In the genomic region with DNA sequence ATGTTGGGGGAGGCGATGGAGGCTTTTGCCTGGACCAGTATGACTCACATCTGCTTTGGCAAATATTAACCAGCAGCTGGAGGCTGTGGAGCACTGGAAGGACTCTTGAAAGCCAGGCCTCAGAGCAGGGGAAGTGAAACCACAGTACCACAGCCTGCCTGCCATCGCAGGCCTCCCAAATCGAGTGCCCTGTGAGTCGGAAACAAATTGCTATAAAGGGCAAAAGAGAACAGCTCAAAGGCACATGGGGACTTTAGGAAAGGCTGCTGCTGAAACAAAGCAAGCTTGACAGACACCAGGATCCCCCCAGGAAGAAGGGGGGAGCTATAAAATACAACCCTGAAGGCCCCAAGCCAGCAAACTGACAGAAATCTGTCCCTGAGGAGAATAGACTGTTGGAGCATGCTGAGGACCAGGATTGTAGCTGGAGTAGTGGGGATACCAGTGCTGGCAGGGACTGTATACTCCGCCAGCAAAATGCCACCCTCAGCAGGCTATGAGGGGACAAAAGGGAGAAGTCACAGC, we compare ENCODE assay signal across 9 mouse cellular contexts. TPM values are rescaled to one million over a fixed set of nuclear protein-coding genes. Genes with fewer than 3 reads are reported as not detected.
A peak's percentile ranks its signal among the peaks of the same experiment; 100 is the strongest.
DNase-seq lines count a peak whose midpoint lies in the region; ATAC-seq lines count a peak whose summit lies in the region.
"Had no signal": no experiment of that assay in that cellular context is flagged by ENCODE, and none has a peak within 500 bp of the region (broad histone marks: within the 10 kb centered on the region; RNA-seq: fewer than 3 reads in every experiment).

No protein-coding gene starts in this region.

- 67% methylated on average over 5 of the region's 5 CpGs for WGBS in heart, embryonic 12.5 days
- WGBS in kidney, embryonic 15.5 days, result 39% methylated on average over 5 of the region's 5 CpGs

- H3K4me1 ChIP-seq in heart, embryonic 12.5 days (replicated peaks), result peaks cover 46% of the 10 kb centered on the region
- peaks cover 51% of the 10 kb centered on the region for H3K4me1 ChIP-seq in kidney, embryonic 15.5 days
- peaks cover 39% of the 10 kb centered on the region for H3K4me1 ChIP-seq in megakaryocyte, embryonic 14.5 days

- peaks cover 29% of the 10 kb centered on the region for H3K36me3 ChIP-seq in heart, embryonic 12.5 days
- H3K36me3 ChIP-seq in kidney, embryonic 15.5 days, result peaks cover 35% of the 10 kb centered on the region
- no peaks in the 10 kb centered on the region for H3K36me3 ChIP-seq in megakaryocyte, embryonic 14.5 days (replicated peaks; ENCODE audit: low read length)

- no peak overlapping the region for H3K4me3 ChIP-seq in heart, embryonic 12.5 days
- H3K4me3 ChIP-seq in kidney, embryonic 15.5 days (replicated peaks), result no peak overlapping the region
- H3K4me3 ChIP-seq in megakaryocyte, embryonic 14.5 days (replicated peaks), result peak overlapping the region; percentile 11

- peak overlapping the region; percentile 74 for H3K27ac ChIP-seq in heart, embryonic 12.5 days (ENCODE audit: poor library complexity, severe bottlenecking)
- peak overlapping the region; percentile 89 for H3K27ac ChIP-seq in kidney, embryonic 15.5 days

- peak; percentile 24 for DNase-seq in adrenal gland, postnatal 14 days
- DNase-seq in adrenal gland, postnatal 25 days, result no peak
- DNase-seq in brain, adult 2 months (ENCODE audit: low read depth, low spot score), result peak; percentile 59
- peak; percentile 43 for DNase-seq in thymus, postnatal 0 days (ENCODE audit: low spot score)
- DNase-seq in embryo, embryonic 11 days, result no peak

- H3K27me3 ChIP-seq in heart, embryonic 12.5 days (replicated peaks), result no peaks in the 10 kb centered on the region
- H3K27me3 ChIP-seq in kidney, embryonic 15.5 days, result no peaks in the 10 kb centered on the region
- peaks cover 2% of the 10 kb centered on the region for H3K27me3 ChIP-seq in megakaryocyte, embryonic 14.5 days (replicated peaks)

- peak overlapping the region; percentile 16; the same call in 1 of the 2 replicates for H3K4me2 ChIP-seq in heart, embryonic 12.5 days
- peak overlapping the region; percentile 7; the same call in 1 of the 2 replicates for H3K4me2 ChIP-seq in kidney, embryonic 15.5 days

- no peak; the same call in 1 of the 2 replicates for ATAC-seq in heart, embryonic 12.5 days (ENCODE audit: insufficient number of reproducible peaks, low FRiP score)
- peak; percentile 84 for ATAC-seq in kidney, embryonic 15.5 days (replicated peaks; ENCODE audit: low FRiP score)

- 0 out of 2 replicates have a peak, but pooled peaks cover 5% of the 10 kb centered on the region for H3K9me3 ChIP-seq in heart, embryonic 12.5 days (replicated peaks)
- H3K9me3 ChIP-seq in kidney, embryonic 15.5 days (replicated peaks), result no peaks in the 10 kb centered on the region
- H3K9me3 ChIP-seq in megakaryocyte, embryonic 14.5 days, result peaks cover 7% of the 10 kb centered on the region

- peak overlapping the region; percentile 4; the same call in 1 of the 2 replicates for H3K9ac ChIP-seq in heart, embryonic 12.5 days
- H3K9ac ChIP-seq in kidney, embryonic 15.5 days, result 0 out of 2 replicates have a peak overlapping the region, but pooled peaks have one; percentile 0

RNA-seq across cellular contexts. Expression of a gene that starts 15.9 kb away (rescaled TPM):
- total RNA-seq in adrenal gland, postnatal 14 days (2021), result 2.0 and 3.4 TPM in 2 replicates
- total RNA-seq in adrenal gland, postnatal 25 days (2021), result not detected in 2 replicates
- polyA plus RNA-seq in heart, embryonic 12.5 days (2016; fragmentation: Nextera tagmentation; extraction: Ambion mirVana), result not detected in 2 replicates
- not detected in 2 replicates for polyA plus RNA-seq in kidney, embryonic 15.5 days (2015; fragmentation: Nextera tagmentation; extraction: Ambion mirVana)
- 0.67 TPM in 1 of 2 replicates, not detected in the other for polyA plus RNA-seq in megakaryocyte, embryonic 14.5 days (2012; ENCODE audit: insufficient read depth, low replicate concordance)
- not detected in 2 replicates for polyA plus RNA-seq in thymus, postnatal 0 days (2015; fragmentation: Nextera tagmentation; extraction: Ambion mirVana)
- polyA plus RNA-seq: gonadal fat pad, adult 2 months had no signal

RNA-seq across cellular contexts. Expression of a gene that starts 28.2 kb away (rescaled TPM):
- total RNA-seq in adrenal gland, postnatal 14 days (2021), result 37.0 and 45.3 TPM in 2 replicates
- total RNA-seq in adrenal gland, postnatal 25 days (2021), result 37.4 and 48.5 TPM in 2 replicates
- polyA plus RNA-seq in heart, embryonic 12.5 days (2016; fragmentation: Nextera tagmentation; extraction: Ambion mirVana), result 33.3 and 36.0 TPM in 2 replicates
- 23.5 and 24.5 TPM in 2 replicates for polyA plus RNA-seq in kidney, embryonic 15.5 days (2015; fragmentation: Nextera tagmentation; extraction: Ambion mirVana)
- 2.0 TPM in 1 of 2 replicates, not detected in the other for polyA plus RNA-seq in megakaryocyte, embryonic 14.5 days (2012; ENCODE audit: insufficient read depth, low replicate concordance)
- polyA plus RNA-seq in thymus, postnatal 0 days (2015; fragmentation: Nextera tagmentation; extraction: Ambion mirVana), result 4.7 and 4.9 TPM in 2 replicates

Comparison
In these comparisons a context has a peak if more than half of its experiments do, and no peak if none do; other contexts are left out.
1. DNase-seq: peak in adrenal gland, postnatal 14 days (single experiment), brain, adult 2 months (single experiment) and thymus, postnatal 0 days (single experiment); none in adrenal gland, postnatal 25 days (single experiment) and embryo, embryonic 11 days (single experiment).